Mouse (Mus musculus) brain, embryonic 14.5 days (tissue): ENCODE data around the gene Jakmip3.

Source experiments
- CTCF ChIP-seq: fragments of 200-500 bp; IDR thresholded peaks from 2 replicates; pipeline ENCODE4 v1.5.1; 2012; ENCODE audit warnings: inconsistent platforms, mild to moderate bottlenecking, moderate library complexity, borderline replicate concordance; ENCODE audit not compliant: insufficient read depth, insufficient read length; ENCODE audit errors: extremely low read depth
- POLR2A ChIP-seq: fragments of 200-500 bp; IDR thresholded peaks from 2 replicates; pipeline ENCODE4 v1.6.1; 2012; ENCODE audit warnings: mild to moderate bottlenecking, inconsistent platforms, borderline replicate concordance; ENCODE audit not compliant: poor library complexity, insufficient read depth, insufficient read length, severe bottlenecking; ENCODE audit errors: extremely low read depth

DNA sequence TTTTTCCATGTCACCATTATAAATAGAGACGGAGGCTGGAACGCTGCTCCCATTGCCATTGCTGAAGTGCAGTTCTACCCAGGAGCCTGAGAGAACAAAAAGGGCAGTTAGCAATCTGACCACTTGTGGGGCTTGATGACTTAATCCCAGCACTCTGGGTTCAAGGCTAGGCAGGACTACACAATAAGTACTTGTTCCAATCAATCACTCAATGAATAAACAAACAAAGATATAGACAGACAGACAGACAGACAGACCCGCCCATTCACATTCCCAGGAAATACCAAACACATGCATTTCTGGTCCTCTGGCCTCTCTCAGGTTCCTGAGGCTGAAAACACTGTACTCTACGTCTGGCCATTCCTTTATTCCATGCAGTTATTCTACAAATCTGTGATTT, 41.8 kb upstream of the Jakmip3 start:
- no peak for TF ChIP-seq POLR2A
- TF ChIP-seq CTCF: no peak
